19 mouse cellular contexts compared by ENCODE assay signal in genomic region chr14:33914206-33914605, GRCm38 (mm10). TPM values are rescaled to one million over a fixed set of nuclear protein-coding genes. Genes with fewer than 3 reads are reported as not detected.
"Had no signal": no experiment of that assay in that cellular context is flagged by ENCODE, and none has a peak within 500 bp of the region (broad histone marks: within the 10 kb centered on the region; RNA-seq: fewer than 3 reads in every experiment).

No protein-coding gene starts in this region.

- H3K36me3 ChIP-seq: neural tube, embryonic 13.5 days; neural tube, embryonic 15.5 days; stomach, embryonic 15.5 days had no signal

- H3K9me3 ChIP-seq: neural tube, embryonic 13.5 days; neural tube, embryonic 15.5 days; stomach, embryonic 15.5 days had no signal

- DNase-seq: right cerebral cortex, postnatal 25 days; spleen, adult 18-20 months; thymus, adult 18-20 months; thymus, adult 2 months; thymus, postnatal 14 days; thymus, postnatal 25 days; thymus, postnatal 36 days had no signal

- H3K4me2 ChIP-seq: neural tube, embryonic 13.5 days; neural tube, embryonic 15.5 days; stomach, embryonic 15.5 days had no signal

- H3K4me3 ChIP-seq: neural tube, embryonic 13.5 days; neural tube, embryonic 15.5 days; stomach, embryonic 15.5 days had no signal

- H3K9ac ChIP-seq: neural tube, embryonic 13.5 days; neural tube, embryonic 15.5 days; stomach, embryonic 15.5 days had no signal

- H3K27ac ChIP-seq: neural tube, embryonic 13.5 days; neural tube, embryonic 15.5 days; stomach, embryonic 15.5 days; stomach, postnatal 0 days had no signal

RNA-seq across cellular contexts. Expression of gene Gdf2, which starts 26.6 kb away (rescaled TPM):
- polyA plus RNA-seq: neural tube, embryonic 13.5 days; neural tube, embryonic 14.5 days; small intestine, adult 2 months; stomach, embryonic 14.5 days; testis, adult 2 months; thymus, adult 2 months; thymus, postnatal 0 days; urinary bladder, adult 2 months had no signal

RNA-seq across cellular contexts. Expression of gene Rbp3, which starts 39.6 kb away (rescaled TPM):
- polyA plus RNA-seq: neural tube, embryonic 13.5 days; neural tube, embryonic 14.5 days; neural tube, embryonic 15.5 days; small intestine, adult 2 months; spleen, adult 2 months; stomach, embryonic 14.5 days; stomach, embryonic 15.5 days; stomach, embryonic 16.5 days; stomach, postnatal 0 days; thymus, adult 2 months; thymus, postnatal 0 days; urinary bladder, adult 2 months had no signal
